In genomic region chr16:92566146-92566545, GRCm38 (mm10) we compare ENCODE assay signal across 10 mouse cellular contexts.
DNase-seq lines count a peak whose midpoint lies in the region; ATAC-seq lines count a peak whose summit lies in the region.
"Had no signal": no experiment of that assay in that cellular context is flagged by ENCODE, and none has a peak within 500 bp of the region (broad histone marks: within the 10 kb centered on the region; RNA-seq: fewer than 3 reads in every experiment).

No protein-coding gene starts in this region.

- WGBS in liver, embryonic 12.5 days (ENCODE audit: insufficient replicate concordance) = 18% methylated on average over 5 of the region's 5 CpGs
- 14% methylated on average over 5 of the region's 5 CpGs for WGBS in liver, embryonic 11.5 days
- 32% methylated on average over 5 of the region's 5 CpGs for WGBS in hindbrain, embryonic 11.5 days

- 0 out of 2 replicates have a peak, but pooled peaks have one; percentile 35 for ATAC-seq in liver, embryonic 12.5 days
- ATAC-seq in liver, embryonic 11.5 days (replicated peaks; ENCODE audit: low FRiP score) = no peak
- no peak for ATAC-seq in hindbrain, embryonic 11.5 days (ENCODE audit: low FRiP score)

- H3K4me2 ChIP-seq in liver, embryonic 12.5 days = no peak overlapping the region
- H3K4me2 ChIP-seq in liver, embryonic 11.5 days = no peak overlapping the region
- no peak overlapping the region for H3K4me2 ChIP-seq in hindbrain, embryonic 11.5 days (replicated peaks; ENCODE audit: low read depth, low read length)

- no peak overlapping the region for H3K27ac ChIP-seq in liver, embryonic 12.5 days
- H3K27ac ChIP-seq in liver, embryonic 11.5 days (ENCODE audit: low read depth, low read length) = no peak overlapping the region
- no peak overlapping the region for H3K27ac ChIP-seq in hindbrain, embryonic 11.5 days (ENCODE audit: low read depth, low read length)
- H3K27ac ChIP-seq: midbrain, embryonic 15.5 days had no signal

- H3K4me1 ChIP-seq in liver, embryonic 12.5 days = peaks cover 6% of the 10 kb centered on the region
- H3K4me1 ChIP-seq in liver, embryonic 11.5 days (replicated peaks; ENCODE audit: control insufficient read depth, insufficient read depth, low read length) = peaks cover 3% of the 10 kb centered on the region; the same call in 1 of the 2 replicates
- H3K4me1 ChIP-seq in hindbrain, embryonic 11.5 days (replicated peaks; ENCODE audit: control insufficient read depth, insufficient read depth, low read length) = no peaks in the 10 kb centered on the region

- H3K4me3 ChIP-seq in liver, embryonic 12.5 days = no peak overlapping the region
- H3K4me3 ChIP-seq in liver, embryonic 11.5 days (ENCODE audit: low read depth, low read length) = no peak overlapping the region
- no peak overlapping the region for H3K4me3 ChIP-seq in hindbrain, embryonic 11.5 days (ENCODE audit: low read depth, low read length)
- H3K4me3 ChIP-seq: midbrain, embryonic 15.5 days had no signal

- H3K9ac ChIP-seq in liver, embryonic 12.5 days = no peak overlapping the region
- no peak overlapping the region for H3K9ac ChIP-seq in liver, embryonic 11.5 days (ENCODE audit: low read depth, low read length)
- H3K9ac ChIP-seq in hindbrain, embryonic 11.5 days (ENCODE audit: low read depth, low read length) = no peak overlapping the region
- H3K9ac ChIP-seq: midbrain, embryonic 15.5 days had no signal

- peaks cover 23% of the 10 kb centered on the region for H3K27me3 ChIP-seq in liver, embryonic 12.5 days (replicated peaks)
- peaks cover 4% of the 10 kb centered on the region; the same call in 1 of the 2 replicates for H3K27me3 ChIP-seq in liver, embryonic 11.5 days (replicated peaks; ENCODE audit: control insufficient read depth, insufficient read depth, low read length)
- no peaks in the 10 kb centered on the region for H3K27me3 ChIP-seq in hindbrain, embryonic 11.5 days (ENCODE audit: control insufficient read depth, insufficient read depth, low read length)
- H3K27me3 ChIP-seq: midbrain, embryonic 15.5 days had no signal

- H3K9me3 ChIP-seq in liver, embryonic 12.5 days (replicated peaks) = peaks cover 1% of the 10 kb centered on the region; the same call in 1 of the 2 replicates
- no peaks in the 10 kb centered on the region for H3K9me3 ChIP-seq in liver, embryonic 11.5 days (ENCODE audit: control insufficient read depth, low read length)
- H3K9me3 ChIP-seq in hindbrain, embryonic 11.5 days (ENCODE audit: control insufficient read depth, low read length) = no peaks in the 10 kb centered on the region
- H3K9me3 ChIP-seq: midbrain, embryonic 15.5 days had no signal

- DNase-seq in adrenal gland, postnatal 14 days = peak; percentile 9
- DNase-seq in adrenal gland, adult 8-10 months = no peak
- no peak for DNase-seq in liver, embryonic 11.5 days (ENCODE audit: low spot score)
- DNase-seq in retina, postnatal 1 day = peak; percentile 12
- no peak for DNase-seq in retina, embryonic 14.5 days (ENCODE audit: low spot score)
- DNase-seq in hindbrain, embryonic 11.5 days (ENCODE audit: low spot score) = no peak
- DNase-seq in testis, postnatal 10 days (ENCODE audit: low spot score) = no peak

- no peaks in the 10 kb centered on the region for H3K36me3 ChIP-seq in liver, embryonic 12.5 days
- H3K36me3 ChIP-seq in liver, embryonic 11.5 days (ENCODE audit: control insufficient read depth, insufficient read depth, low read length) = no peaks in the 10 kb centered on the region
- no peaks in the 10 kb centered on the region for H3K36me3 ChIP-seq in hindbrain, embryonic 11.5 days (ENCODE audit: control insufficient read depth, insufficient read depth, low read length)
- H3K36me3 ChIP-seq: G1E; midbrain, embryonic 15.5 days had no signal

Comparison
In these comparisons a context has a peak if more than half of its experiments do, and no peak if none do; other contexts are left out.
1. DNase-seq: peak in adrenal gland, postnatal 14 days (single experiment) and retina, postnatal 1 day (single experiment); none in adrenal gland, adult 8-10 months (single experiment), liver, embryonic 11.5 days (single experiment), retina, embryonic 14.5 days (single experiment), hindbrain, embryonic 11.5 days (single experiment) and testis, postnatal 10 days (single experiment).